Mouse (Mus musculus): ENCODE data around the gene Sowaha. TPM values are rescaled to one million over a fixed set of nuclear protein-coding genes. Genes with fewer than 3 reads are reported as not detected.
A peak's percentile ranks its signal among the peaks of the same experiment; 100 is the strongest.

Sowaha gene
- total RNA-seq, 2 experiments from 2014 or later = 0.29 to 0.79 TPM

DNA sequence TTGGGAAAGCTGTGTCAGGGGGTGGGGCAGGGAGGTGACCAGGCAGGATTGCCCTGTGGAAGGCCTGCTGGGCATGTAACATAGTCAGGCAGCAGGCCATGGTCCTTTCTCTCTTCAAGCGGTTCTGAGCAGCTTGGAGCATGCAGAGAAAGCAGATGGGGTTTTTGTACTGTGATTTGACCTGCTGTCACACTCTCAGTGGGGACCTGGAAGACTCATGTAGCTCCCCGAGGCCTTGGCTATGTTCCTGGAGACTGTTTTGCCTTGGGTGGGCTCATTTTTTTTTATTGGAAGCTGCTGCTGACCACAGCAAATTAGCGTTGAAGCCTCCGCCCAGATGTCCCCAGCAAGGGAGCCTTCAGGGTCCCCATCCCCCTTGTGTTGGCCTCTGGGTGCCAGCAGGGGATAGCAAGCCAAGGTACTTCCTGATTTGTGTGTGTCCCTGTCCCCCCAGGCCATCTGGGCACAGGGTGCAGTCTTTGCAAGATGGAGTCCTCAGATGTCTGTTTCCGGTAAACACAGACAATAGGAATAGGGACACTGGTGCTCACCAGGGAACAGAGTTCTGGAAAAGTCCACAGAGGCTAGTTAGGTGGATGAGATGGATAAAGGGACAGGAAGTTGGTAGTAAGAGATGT, 25.1 kb upstream of the Sowaha start:
- no peak for ATAC-seq (replicated peaks; ENCODE audit: poor library complexity)

DNA sequence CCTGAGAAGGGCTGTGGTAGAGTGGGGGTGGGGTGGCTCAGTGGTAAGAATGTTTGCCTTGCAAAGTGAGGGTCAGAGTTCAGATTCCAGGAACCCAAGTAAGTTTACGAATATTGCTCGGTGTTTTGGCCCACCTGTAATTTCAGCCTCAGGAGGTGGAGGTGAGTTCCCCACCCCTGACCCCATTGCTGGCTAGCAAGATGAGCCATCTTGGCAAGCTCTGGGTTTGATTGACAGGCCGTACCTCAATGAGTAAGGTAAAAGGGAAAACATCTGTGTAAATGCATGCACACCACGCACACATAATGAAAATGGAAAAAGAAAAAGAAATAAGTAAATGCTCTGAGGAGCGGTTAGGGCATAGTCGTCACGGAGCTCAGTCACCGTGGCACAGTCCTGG, 24.3 kb upstream of the Sowaha start:
- no peak for ATAC-seq (replicated peaks; ENCODE audit: poor library complexity)

DNA sequence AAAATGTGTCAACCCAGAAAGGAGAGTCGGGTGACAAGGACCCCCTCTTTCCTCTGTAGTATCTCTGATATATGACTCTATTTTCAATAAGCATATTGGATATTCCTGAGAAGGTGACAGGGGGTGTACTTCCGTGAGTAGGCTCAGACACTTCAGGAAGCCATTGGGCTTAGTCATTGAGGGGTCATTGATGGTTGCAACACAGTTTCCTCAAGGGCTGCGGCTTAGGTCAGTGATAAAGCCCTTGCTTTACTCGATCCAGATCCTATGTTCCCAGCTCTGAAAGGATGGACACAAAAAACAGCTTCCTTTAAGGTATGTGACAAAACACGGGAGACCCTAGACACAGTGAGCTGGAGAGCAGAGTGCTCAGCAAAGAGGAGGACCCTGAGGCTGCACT, 23.7 kb upstream of the Sowaha start:
- ATAC-seq (replicated peaks; ENCODE audit: poor library complexity) = no peak

DNA sequence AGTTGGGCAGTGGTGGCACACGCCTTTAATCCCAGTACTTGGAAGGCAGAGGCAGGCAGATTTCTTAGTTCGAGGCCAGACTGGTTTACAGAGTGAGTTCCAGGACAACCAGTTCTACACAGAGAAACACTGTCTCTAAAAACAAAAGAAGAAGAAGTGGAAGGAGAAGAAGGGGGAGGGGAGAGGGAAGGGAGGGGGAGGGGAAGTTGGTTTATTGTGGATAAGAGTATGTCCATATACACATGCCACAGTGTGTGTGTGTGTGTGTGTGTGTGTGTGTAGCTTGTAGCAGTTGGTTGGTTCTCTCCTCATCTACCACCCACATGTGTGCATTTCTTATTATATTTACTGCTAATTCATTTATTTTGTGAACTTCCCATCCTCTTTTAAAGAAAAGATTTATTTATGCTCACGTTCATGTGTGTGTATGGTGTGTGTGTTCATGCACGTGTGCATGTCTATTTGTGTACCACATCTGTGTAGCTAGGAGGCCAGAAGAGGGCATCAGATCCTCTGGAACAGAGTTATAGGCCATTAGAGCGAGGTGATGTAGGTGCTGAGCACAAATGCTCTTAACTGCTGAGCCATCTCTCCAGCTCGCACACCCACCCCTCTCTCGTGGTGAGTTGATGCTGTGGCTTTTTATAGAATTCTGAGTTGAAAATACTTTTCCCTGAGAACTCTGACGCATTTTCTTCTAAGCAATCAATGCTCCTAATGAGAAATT, 22.1 kb upstream of the Sowaha start:
- ATAC-seq (replicated peaks; ENCODE audit: poor library complexity) = peak; percentile 50

DNA sequence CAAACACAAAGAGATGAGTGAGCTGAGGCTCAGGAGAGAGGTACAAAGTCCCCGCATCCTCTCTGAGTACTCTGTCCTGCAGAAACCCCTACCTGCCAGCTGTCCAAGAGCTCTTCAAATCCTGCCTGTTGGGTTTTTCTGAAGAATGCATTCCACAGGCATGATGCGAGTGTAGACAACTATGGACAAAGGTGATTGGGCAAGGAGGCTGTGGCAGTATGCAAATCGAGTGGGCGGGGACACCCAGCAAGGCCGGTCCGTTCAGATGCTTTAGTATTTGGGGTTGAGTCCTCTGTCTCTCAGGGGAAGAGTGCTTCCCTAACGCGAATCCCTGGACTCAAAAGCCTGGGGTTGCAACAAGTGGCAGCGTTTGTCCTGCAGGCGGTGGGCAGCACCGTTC, 20.5 kb upstream of the Sowaha start:
- peak; percentile 78 for ATAC-seq (replicated peaks; ENCODE audit: poor library complexity)

DNA sequence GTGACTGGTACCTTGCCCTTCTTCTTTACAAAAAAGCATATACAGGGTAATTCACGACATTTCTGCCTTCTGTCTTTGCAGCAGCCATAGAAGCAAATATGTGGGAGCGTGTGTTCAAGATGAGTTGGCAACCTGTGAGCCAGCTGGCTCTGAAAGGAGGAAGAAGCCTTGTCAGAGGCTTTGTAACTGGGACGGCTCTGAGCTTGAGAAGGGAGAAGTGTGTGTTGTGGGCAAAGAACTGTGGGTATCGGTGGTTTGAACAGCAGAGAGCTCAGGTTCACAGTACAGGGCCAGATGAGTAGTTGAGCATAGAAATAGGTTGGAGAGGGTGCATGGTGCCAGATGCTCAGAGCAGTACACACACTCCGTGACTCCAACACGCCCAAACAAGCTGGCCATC, 16.9 kb upstream of the Sowaha start:
- ATAC-seq (replicated peaks; ENCODE audit: poor library complexity) = peak; percentile 34; the same call in 1 of the 2 replicates

DNA sequence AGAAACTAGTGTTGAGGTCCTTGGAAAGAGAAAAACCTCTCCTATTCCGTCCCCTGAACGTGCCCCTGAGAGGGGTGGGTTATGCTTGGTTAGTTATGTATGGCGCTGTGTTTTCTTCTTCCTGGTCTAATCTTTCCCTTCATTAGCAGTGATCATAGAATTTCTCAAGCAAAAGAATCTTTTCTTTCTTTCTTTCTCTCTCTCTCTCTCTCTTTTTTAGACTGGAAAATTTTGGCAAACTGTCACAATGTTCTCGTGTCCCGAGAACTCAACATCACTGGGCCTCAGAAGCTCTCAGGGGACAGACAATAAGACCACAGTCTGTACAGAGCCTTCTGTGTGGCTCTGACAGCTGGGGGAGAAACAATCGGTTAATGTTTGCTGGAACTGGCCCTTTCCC, 15.3 kb upstream of the Sowaha start:
- no peak for ATAC-seq (replicated peaks; ENCODE audit: poor library complexity)

DNA sequence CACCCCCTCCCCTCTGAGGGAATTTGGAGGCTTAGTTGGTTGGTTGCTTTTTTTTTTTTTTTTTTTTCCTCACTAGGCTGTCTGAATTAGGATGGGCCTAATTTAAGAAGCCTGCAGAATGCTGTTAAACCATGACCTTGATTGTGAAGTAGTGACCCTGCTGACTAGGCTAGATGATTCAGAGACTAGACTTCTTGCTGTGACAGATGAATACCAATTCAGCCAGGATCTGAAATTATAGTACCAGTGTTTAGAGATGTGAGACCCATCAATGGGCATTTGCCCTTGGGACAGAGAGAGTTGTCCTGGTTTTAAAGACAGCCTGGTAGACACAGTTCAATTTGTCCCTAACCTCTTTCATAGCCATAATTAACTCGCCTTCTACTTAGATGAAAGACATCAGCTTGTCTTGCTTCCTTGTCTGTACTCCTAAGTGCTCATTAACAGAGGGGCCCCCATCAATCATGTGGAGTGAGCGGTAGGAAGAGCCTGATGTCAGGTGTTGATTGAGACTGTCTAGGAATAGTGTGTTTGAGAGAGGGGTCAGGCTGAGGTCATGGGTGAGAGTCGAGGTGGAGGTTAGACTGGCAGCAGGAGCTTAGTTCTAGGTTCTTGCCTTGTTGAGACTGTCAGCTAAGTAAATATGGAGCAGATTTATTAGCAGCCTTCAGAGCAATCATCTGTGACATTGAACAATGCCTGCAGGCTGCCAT, 13.3 kb upstream of the Sowaha start:
- ATAC-seq (replicated peaks; ENCODE audit: poor library complexity) = no peak

DNA sequence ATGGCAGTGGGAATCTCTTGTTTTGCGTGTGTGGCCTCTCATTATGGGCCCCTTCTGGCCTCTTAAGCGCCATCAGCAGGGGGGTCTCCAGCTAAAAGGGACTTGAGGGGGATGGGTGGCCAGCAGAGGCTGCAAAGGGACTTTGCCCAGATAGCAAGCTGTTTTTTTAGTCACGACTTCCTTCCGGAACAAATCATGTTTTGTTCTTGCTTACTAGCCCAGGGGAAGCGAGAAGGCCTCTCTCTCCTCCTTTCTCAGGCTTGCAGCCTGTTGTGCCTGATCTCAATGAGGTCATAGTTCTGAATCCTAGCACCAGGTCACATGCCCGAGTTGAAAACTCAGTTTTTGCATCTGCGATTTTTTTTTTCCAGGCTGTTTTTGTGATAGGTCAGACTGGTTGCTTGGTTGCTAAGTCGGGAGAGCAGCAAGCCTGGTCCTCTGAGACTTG, 11.9 kb upstream of the Sowaha start:
- no peak for ATAC-seq (replicated peaks; ENCODE audit: poor library complexity)

DNA sequence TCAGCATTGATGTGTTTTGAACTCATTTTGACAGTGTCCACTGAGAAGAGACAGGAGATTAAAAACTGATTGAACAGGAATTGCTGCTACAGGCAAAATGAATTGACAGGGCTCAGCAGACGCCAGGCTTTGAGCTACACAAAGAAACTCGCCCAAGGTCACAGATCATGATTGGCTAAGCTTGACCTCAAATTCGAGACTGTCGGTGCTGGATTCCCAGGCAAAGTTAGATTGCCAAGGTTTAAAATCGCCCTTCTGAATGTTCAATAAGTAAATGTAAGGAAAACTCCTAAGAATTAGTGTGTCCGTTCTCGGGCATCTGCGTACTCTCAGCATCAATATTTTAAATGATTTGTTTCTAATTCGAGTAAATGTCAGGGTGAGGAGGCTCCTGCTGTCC, 9.3 kb upstream of the Sowaha start:
- no peak for ATAC-seq (replicated peaks; ENCODE audit: poor library complexity)

DNA sequence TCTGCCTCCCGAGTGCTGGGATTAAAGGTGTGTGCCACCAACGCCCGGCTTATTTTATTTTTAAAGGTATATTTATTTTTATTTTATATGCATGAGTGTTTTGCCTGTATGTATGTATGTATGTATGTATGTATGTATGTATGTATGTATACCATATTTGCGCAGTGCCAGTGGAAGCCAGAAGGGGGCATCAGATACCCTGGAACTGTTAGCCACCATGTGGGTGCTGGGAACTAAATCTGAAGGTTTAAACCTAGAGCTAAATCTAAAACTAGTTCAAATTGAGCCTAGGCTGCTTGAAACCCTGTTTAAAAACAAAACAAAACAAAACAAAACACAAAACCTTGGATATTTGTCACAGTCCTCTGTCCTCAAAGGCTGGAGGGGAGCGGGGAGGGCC, 8.9 kb upstream of the Sowaha start:
- ATAC-seq (replicated peaks; ENCODE audit: poor library complexity) = no peak

DNA sequence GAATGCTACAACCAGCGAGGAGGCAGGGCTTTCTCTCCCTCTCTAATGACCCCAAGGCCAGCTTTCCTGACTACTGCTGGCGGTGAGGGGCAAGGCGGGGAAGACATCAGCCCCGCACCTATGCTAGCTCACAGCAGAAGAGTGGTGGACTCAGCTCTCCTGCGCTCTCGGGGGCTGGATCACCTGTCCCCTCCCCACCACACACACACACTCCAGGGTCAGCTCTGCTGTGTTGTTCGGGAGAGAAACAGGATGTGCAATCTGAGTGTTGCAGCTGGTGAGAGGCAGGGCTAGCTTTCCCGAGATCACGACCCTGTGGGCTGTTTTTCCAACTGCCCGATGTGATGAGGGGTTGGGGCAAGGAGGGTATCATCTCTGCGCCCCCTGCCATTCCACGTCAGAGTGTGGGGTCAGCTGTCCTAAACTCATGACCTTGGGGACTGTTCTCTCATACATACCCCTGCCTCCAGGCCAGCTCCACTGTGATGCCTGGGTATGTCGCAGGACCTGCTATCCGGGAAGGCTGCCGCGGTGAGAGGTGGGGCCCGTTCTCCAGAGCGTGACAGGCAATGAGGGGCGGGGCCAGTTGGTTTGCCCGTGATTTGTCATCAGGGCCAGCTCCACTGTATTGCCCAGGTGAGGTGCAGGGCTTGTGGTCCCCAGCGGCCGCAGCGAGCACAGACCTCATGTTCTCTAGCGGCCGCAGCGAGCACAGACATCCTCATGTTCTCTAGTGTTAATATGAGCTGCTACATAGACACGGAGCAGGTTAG, 6.9 kb upstream of the Sowaha start:
- peak; percentile 30; the same call in 1 of the 2 replicates for ATAC-seq (replicated peaks; ENCODE audit: poor library complexity)

DNA sequence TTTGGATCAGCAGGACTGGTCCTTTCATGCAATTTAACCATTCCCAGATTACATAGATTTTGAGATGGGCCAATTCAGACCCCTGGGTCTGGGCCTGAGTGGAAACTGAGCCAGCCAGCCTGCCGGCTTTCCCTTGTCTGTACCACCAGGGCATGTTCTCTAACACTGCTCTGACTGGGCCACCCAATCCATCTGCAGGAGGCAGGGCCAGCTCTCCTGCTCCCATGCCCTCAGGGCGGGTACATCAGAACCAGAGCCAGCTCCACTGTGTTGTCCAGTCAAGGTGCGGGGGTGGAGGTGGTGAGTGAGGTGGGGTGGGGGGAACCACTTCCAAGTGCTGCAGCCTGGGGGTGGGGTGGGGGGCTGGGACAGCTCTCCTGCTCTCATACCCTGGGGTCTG, 6.3 kb upstream of the Sowaha start:
- no peak for ATAC-seq (replicated peaks; ENCODE audit: poor library complexity)

DNA sequence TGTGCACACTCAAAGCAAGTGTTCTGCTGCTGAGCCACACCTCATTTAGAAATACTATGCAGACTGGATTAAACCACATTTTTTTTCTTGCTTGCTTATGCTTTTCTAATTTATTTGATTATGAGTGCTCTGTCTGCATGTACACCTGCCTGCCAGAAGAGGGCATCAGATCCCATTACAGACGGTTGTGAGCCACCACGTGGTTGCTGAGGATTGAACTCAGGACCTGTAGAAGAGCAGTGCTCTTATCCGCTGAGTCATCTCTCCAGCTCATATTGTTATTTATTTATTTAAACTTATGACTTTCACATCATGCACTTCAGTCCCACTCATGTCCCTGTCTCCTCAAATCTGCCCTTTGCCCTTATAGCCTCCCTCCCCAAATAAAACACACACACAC, 5.6 kb upstream of the Sowaha start:
- ATAC-seq (replicated peaks; ENCODE audit: poor library complexity) = no peak

DNA sequence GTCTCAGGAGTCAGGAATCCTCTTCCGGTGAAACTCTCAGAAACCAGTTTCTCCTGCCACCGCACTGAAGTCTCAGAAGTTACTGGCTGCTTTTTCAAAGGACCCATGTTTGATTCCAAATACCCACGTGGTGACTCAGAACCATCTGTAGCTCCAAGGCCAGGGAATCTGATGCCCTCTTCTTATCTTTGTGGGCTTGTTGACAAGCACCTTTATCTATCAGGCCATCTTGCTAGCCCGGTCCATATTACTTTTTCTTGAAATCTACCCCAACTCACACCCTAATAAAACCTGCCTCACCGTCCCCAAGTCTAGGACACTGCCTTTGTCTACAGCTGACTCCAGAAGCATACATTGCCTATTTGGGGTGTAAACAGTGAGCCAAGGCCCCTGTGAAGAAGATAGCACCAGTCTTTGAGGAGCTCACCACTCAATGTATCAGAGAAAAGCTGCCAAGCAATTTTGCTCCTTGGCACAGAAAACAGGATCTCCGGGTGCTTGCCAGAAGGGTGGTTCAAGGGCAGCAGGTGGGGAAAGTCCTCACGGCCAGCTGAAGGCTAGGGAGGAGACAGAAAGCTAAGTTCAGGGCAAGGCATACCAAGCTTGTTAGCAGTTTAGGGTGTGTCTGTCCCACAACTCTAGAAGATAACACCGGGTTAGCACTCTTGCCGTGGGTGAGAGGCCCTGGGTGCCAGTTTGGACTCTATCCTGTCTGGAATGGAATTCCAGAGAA, 3.3 kb upstream of the Sowaha start:
- peak; percentile 73 for ATAC-seq (replicated peaks; ENCODE audit: poor library complexity)

DNA sequence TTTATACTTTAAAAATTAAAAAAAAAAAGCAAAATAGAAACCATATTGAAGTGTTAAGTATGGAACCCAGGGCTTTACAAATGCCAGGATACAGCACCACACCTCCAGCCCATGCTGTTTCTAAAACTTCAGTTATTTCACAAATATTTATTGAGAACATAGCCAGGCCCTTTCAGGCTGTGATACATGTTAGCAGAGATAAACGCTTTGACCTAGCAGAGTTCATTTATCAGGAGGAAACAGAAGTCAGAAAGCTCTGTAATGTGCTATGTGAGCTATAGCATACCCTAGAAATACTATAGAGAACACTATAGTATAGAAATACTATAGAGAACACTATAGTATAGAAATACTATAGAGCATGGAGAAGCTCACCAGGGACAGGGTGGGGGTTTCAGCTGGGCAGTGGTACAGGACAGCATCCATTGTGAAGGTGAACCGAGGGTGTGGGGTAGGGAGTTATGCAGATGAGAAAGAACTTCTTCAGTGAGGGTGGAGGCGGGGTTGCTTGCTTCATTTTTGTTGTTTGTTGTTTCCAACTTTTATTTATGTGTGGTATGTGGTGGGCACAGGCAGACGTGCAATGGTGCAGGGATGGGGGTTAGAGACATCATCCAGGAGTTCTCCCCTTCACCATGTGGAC, 1.1 kb upstream of the Sowaha start:
- ATAC-seq (replicated peaks; ENCODE audit: poor library complexity) = peak; percentile 67

DNA sequence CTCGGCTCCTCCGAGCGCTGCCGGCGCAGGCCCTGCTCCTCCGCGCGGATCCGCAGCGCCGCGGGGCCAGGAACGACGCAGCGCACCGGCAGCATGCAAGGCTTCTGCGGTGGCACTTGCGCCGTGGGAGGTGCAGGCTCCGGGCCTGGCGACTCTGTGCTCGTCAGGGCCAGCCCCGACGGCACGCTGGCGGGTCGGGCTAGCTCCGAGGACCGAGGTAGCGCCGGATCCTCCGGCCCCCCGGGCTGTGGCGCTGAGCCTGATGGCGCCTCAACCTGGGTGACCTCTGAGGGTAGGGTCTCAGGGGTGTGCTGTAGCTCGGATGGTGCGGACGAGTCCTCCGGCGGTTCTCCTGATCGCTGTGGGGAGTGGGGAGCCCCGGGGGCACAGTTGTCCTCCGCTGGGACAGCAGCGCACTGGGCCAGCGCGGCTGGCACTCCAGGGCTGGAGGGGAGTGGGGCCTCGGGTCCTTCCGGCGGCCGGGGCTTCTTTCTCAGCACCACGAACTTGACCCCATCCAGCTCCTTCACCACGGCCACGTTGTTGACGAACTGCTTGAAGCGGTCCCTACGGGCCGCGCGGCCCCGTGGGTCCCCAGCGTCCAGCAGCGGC, 797 bp downstream of the Sowaha start:
- no peak for ATAC-seq (replicated peaks; ENCODE audit: poor library complexity)

DNA sequence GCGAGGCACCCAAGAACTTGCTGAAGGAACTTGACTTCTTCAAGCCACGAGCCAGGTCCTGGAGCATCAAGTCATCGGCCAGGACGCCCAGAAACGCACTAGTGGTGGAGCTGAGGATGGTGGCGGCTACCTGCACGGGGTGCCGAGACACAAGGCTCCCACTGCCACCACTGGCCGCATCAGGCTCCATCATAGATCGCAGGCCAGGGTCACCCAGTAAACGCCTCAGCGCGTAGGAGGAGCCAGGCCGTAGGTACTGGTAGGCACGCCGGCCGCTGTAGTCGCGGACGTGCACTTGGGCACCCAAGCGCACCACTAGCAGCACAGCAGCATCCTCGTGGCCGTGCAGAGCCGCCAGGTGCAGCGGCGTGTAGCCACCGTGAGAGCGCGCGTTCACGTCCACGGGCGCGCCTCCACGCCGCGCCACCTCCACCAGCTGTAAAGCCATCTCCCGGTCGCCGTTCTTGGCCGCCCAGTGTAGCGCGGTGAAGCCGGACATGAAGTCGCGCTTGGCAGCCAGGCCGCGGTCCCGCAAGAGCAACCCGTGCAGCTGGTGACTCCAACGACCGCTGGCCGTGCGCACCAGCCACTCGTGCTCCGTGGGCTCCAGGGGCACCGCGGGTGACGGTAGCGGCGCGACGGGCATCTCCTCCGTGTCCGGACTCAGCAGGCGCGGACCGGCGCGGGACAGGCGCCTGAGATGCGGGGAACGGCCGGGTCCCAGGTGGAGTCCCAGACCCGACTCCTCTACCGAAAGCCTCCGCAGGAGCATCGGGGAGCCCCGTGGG, 1.5 kb downstream of the Sowaha start:
- ATAC-seq (replicated peaks; ENCODE audit: poor library complexity) = no peak

DNA sequence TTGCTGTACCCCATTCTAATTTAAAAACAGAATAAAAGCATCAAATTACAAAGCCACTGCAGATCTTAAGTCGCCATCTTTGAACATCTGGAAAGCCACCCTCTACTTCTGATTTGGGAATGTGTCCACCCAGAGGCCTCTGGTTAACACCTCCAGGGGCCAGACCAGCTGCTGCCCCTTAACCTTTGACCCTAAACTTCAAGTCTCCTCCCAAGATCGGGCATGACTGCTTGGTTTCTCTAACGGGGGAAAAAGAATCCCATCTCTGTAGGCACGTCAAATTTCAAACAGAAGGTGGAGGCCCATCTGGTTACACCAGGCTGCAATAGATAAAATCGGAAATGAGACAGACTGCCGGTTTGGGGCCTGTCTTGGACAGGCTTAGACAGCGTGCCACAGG, 2.2 kb downstream of the Sowaha start:
- no peak for ATAC-seq (replicated peaks; ENCODE audit: poor library complexity)
